Mouse (Mus musculus) CH12.LX (cell line): Measurements from ENCODE around the gene Rptor. TPM values are rescaled to one million over a fixed set of nuclear protein-coding genes. Genes with fewer than 3 reads are reported as not detected.

Experiments used
- DNase-seq: peaks from one replicate; pipeline ENCODE4 v3.0.0-alpha.2; 2013; ENCODE audit errors: extremely low read depth
- H3K27ac ChIP-seq: 2 replicates; pipeline ENCODE4 v1.5.1; 2012; ENCODE audit warnings: low read depth, mild to moderate bottlenecking, control low read depth, moderate library complexity; ENCODE audit not compliant: insufficient read depth
- H3K27me3 ChIP-seq: replicated peaks from 2 replicates; pipeline ENCODE3; 2012; ENCODE audit warnings: inconsistent platforms
- H3K36me3 ChIP-seq, 2 experiments: replicated peaks in 1 of 2; 2 replicates each; pipeline versions ENCODE3 to v1.6.1; 2012; ENCODE audit warnings: inconsistent platforms in 1 of 2, low read length in 1 of 2, mild to moderate bottlenecking in 1 of 2, mixed read lengths in 1 of 2, moderate library complexity in 1 of 2; ENCODE audit not compliant: control insufficient read depth in 1 of 2, insufficient read depth in 1 of 2
- H3K4me1 ChIP-seq, 2 experiments: 2 replicates each; pipeline ENCODE4 v1.6.1; 2012; ENCODE audit warnings: inconsistent platforms in 1 of 2, moderate library complexity in 1 of 2; ENCODE audit not compliant: insufficient read depth in 2 of 2, control insufficient read depth in 1 of 2
- H3K4me2 ChIP-seq: 2 replicates; pipeline ENCODE4 v1.6.1; 2012; ENCODE audit warnings: low read depth, mild to moderate bottlenecking, control low read depth; ENCODE audit not compliant: poor library complexity, insufficient read depth, severe bottlenecking
- H3K4me3 ChIP-seq, 3 experiments: fragments of 150-350 bp in 1 of 3; sonication (generic) in 1 of 3; replicated peaks in 1 of 3; 2 replicates each; pipeline versions ENCODE3 to v1.5.1; 2011 to 2012; ENCODE audit warnings: low read depth in 2 of 3, low read length in 2 of 3, mild to moderate bottlenecking in 2 of 3, moderate library complexity in 2 of 3, control low read depth in 1 of 3, improper control_type of control experiment in 1 of 3, inconsistent platforms in 1 of 3, mixed read lengths in 1 of 3; ENCODE audit not compliant: poor library complexity in 1 of 3
- H3K79me2 ChIP-seq: replicated peaks from 2 replicates; pipeline ENCODE4 v1.6.1; 2012; ENCODE audit warnings: mild to moderate bottlenecking, moderate library complexity; ENCODE audit not compliant: control insufficient read depth, poor library complexity, insufficient read depth, severe bottlenecking; ENCODE audit errors: extremely low read depth
- H3K9ac ChIP-seq: 2 replicates; pipeline ENCODE4 v1.6.1; 2012; ENCODE audit warnings: low read depth, mild to moderate bottlenecking, control low read depth, moderate library complexity; ENCODE audit not compliant: insufficient read depth
- H3K9me3 ChIP-seq: replicated peaks from 2 replicates; pipeline ENCODE3; 2012; ENCODE audit warnings: low read length, inconsistent platforms, mixed read lengths
- BHLHE40 ChIP-seq: IDR thresholded peaks from 2 replicates; pipeline ENCODE4 v1.6.1; 2011; ENCODE audit warnings: mild to moderate bottlenecking, low read depth, low read length, improper control_type of control experiment
- CHD2 ChIP-seq: IDR thresholded peaks from 2 replicates; pipeline ENCODE4 v1.6.1; 2011; ENCODE audit warnings: low read length, improper control_type of control experiment
- CTCF ChIP-seq, 2 experiments: IDR thresholded peaks in 1 of 2; conservative IDR thresholded peaks in 1 of 2; 2 replicates each; pipeline ENCODE4 v1.5.1; 2011 to 2012; ENCODE audit warnings: low read depth in 2 of 2, low read length in 2 of 2, improper control_type of control experiment in 1 of 2, inconsistent platforms in 1 of 2, mild to moderate bottlenecking in 1 of 2, moderate library complexity in 1 of 2
- E2F4 ChIP-seq: IDR thresholded peaks from 2 replicates; pipeline ENCODE4 v1.6.1; 2011; ENCODE audit warnings: low read depth, low read length, improper control_type of control experiment; ENCODE audit not compliant: insufficient replicate concordance
- ELF1 ChIP-seq: IDR thresholded peaks from 2 replicates; pipeline ENCODE4 v1.6.1; 2014; ENCODE audit warnings: low read depth, mild to moderate bottlenecking, inconsistent platforms, low read length, improper control_type of control experiment
- EP300 ChIP-seq: IDR thresholded peaks from 2 replicates; pipeline ENCODE4 v1.6.1; 2011; ENCODE audit warnings: low read length, improper control_type of control experiment
- ETS1 ChIP-seq: conservative IDR thresholded peaks from 2 replicates; pipeline ENCODE4 v1.6.1; 2012; ENCODE audit warnings: low read depth, mild to moderate bottlenecking, inconsistent platforms, low read length, improper control_type of control experiment, moderate library complexity
- HCFC1 ChIP-seq: IDR thresholded peaks from 2 replicates; pipeline ENCODE4 v1.6.1; 2012; ENCODE audit warnings: low read depth, mild to moderate bottlenecking, inconsistent platforms, low read length, improper control_type of control experiment
- IRF4 ChIP-seq: IDR thresholded peaks from 2 replicates; pipeline ENCODE4 v1.6.1; 2014; ENCODE audit warnings: low read depth, mild to moderate bottlenecking, inconsistent platforms, low read length, improper control_type of control experiment
- JUN ChIP-seq: IDR thresholded peaks from 2 replicates; pipeline ENCODE4 v1.6.1; 2011; ENCODE audit warnings: low read depth, mild to moderate bottlenecking, low read length, improper control_type of control experiment, moderate library complexity; ENCODE audit not compliant: insufficient read depth
- JUND ChIP-seq: conservative IDR thresholded peaks from 2 replicates; pipeline ENCODE4 v1.6.1; 2011; ENCODE audit warnings: low read depth, low read length, improper control_type of control experiment
- MAX ChIP-seq: IDR thresholded peaks from 2 replicates; pipeline ENCODE4 v1.6.1; 2011; ENCODE audit warnings: low read length, improper control_type of control experiment
- MAZ ChIP-seq: IDR thresholded peaks from 2 replicates; pipeline ENCODE4 v1.6.1; 2012; ENCODE audit warnings: low read depth, mild to moderate bottlenecking, inconsistent platforms, low read length, improper control_type of control experiment, moderate library complexity
- MEF2A ChIP-seq: IDR thresholded peaks from 2 replicates; pipeline ENCODE4 v1.6.1; 2014; ENCODE audit warnings: low read depth, mild to moderate bottlenecking, inconsistent platforms, low read length, improper control_type of control experiment, borderline replicate concordance
- MXI1 ChIP-seq: IDR thresholded peaks from 2 replicates; pipeline ENCODE4 v1.6.1; 2011; ENCODE audit warnings: mild to moderate bottlenecking, low read depth, low read length, improper control_type of control experiment
- MYC ChIP-seq: IDR thresholded peaks from 2 replicates; pipeline ENCODE4 v1.6.1; 2011; ENCODE audit warnings: low read depth, mild to moderate bottlenecking, improper control_type of control experiment, low read length
- POLR2A ChIP-seq: IDR thresholded peaks from 2 replicates; pipeline ENCODE4 v1.6.1; 2011; ENCODE audit warnings: low read depth, mild to moderate bottlenecking, improper control_type of control experiment, low read length
- POLR2AphosphoS2 ChIP-seq: IDR thresholded peaks from 2 replicates; pipeline ENCODE4 v1.6.1; 2011; ENCODE audit warnings: low read depth, low read length, improper control_type of control experiment
- RAD21 ChIP-seq: IDR thresholded peaks from 2 replicates; pipeline ENCODE4 v1.6.1; 2011; ENCODE audit warnings: low read depth, mild to moderate bottlenecking, low read length, improper control_type of control experiment, moderate library complexity
- RCOR1 ChIP-seq: conservative IDR thresholded peaks from 2 replicates; pipeline ENCODE4 v1.6.1; 2012; ENCODE audit warnings: low read depth, mild to moderate bottlenecking, inconsistent platforms, low read length, improper control_type of control experiment
- SIN3A ChIP-seq: IDR thresholded peaks from 2 replicates; pipeline ENCODE4 v1.6.1; 2012; ENCODE audit warnings: low read length, improper control_type of control experiment, inconsistent platforms
- SMC3 ChIP-seq: IDR thresholded peaks from 2 replicates; pipeline ENCODE4 v1.6.1; 2011; ENCODE audit warnings: low read depth, low read length, improper control_type of control experiment
- TBP ChIP-seq: conservative IDR thresholded peaks from 2 replicates; pipeline ENCODE4 v1.6.1; 2011; ENCODE audit warnings: low read depth, low read length, improper control_type of control experiment
- TCF12 ChIP-seq: IDR thresholded peaks from 2 replicates; pipeline ENCODE4 v1.6.1; 2014; ENCODE audit warnings: low read depth, mild to moderate bottlenecking, inconsistent platforms, low read length, improper control_type of control experiment
- UBTF ChIP-seq: IDR thresholded peaks from 2 replicates; pipeline ENCODE4 v1.6.1; 2012; ENCODE audit warnings: low read depth, mild to moderate bottlenecking, inconsistent platforms, low read length, improper control_type of control experiment, moderate library complexity
- USF1 ChIP-seq: IDR thresholded peaks from 2 replicates; pipeline ENCODE4 v1.6.1; 2014; ENCODE audit warnings: low read depth, mild to moderate bottlenecking, inconsistent platforms, low read length, improper control_type of control experiment
- ZKSCAN1 ChIP-seq: IDR thresholded peaks from 2 replicates; pipeline ENCODE4 v1.6.1; 2012; ENCODE audit warnings: low read depth, inconsistent platforms, low read length, improper control_type of control experiment, borderline replicate concordance
- ZMIZ1 ChIP-seq: IDR thresholded peaks from 2 replicates; pipeline ENCODE4 v1.6.1; 2012; ENCODE audit warnings: low read depth, mild to moderate bottlenecking, inconsistent platforms, low read length, improper control_type of control experiment
- ZNF384 ChIP-seq: IDR thresholded peaks from 2 replicates; pipeline ENCODE4 v1.6.1; 2012; ENCODE audit warnings: low read depth, low read length, improper control_type of control experiment, inconsistent platforms
- dilution Hi-C: fragments of 300-500 bp; cut with MboI; formaldehyde crosslinking; loops from 2 replicates; pipeline ENCODE4 v1.14.3; 2020; ENCODE audit warnings: low sequenced_read_pairs; ENCODE audit not compliant: extremely low pct_unique_long_range_greater_than_20kb, extremely low pct_ligation_motif_present
- in situ Hi-C: fragments of 300-500 bp; cut with MboI; formaldehyde crosslinking; loops from 3 replicates; pipeline ENCODE4 v1.14.3; 2019; ENCODE audit warnings: low sequenced_read_pairs, low pct_ligation_motif_present, low pct_unique_long_range_greater_than_20kb, mixed read lengths
- polyA plus RNA-seq: library from polyadenylated mRNA; unstranded; fragments of >175 nt; gene quantifications from 2 replicates; pipeline ENCODE4 v1.2.1, GENCODE M21; 2012; ENCODE audit warnings: low read depth; ENCODE audit not compliant: insufficient read length
- total RNA-seq, 2 experiments: library from RNA; depleted of rRNA; stranded (reverse); fragments of 300-350 nt in 1 of 2; fragments of >200 nt in 1 of 2; gene quantifications; 2 replicates each; pipeline ENCODE4 v1.2.3; 2012 to 2014

Gene Rptor
- total and polyA plus RNA-seq, 3 experiments = 10.3 to 33.1 (median 26.7) TPM

- no peak for TF ChIP-seq CHD2
- H3K4me3 ChIP-seq = no peak overlapping the region
- no peaks in the 10 kb centered on the region for H3K27me3 ChIP-seq
- no peaks in the 10 kb centered on the region for H3K9me3 ChIP-seq
- no peak overlapping the region for H3K4me2 ChIP-seq
- no peak overlapping the region for H3K9ac ChIP-seq
- peaks cover 32 to 91% of the 10 kb centered on the region in 2 experiments for H3K36me3 ChIP-seq
- DNase-seq = no peak
- H3K4me1 ChIP-seq = peaks cover 21 to 26% of the 10 kb centered on the region in 2 experiments
- H3K27ac ChIP-seq = no peak overlapping the region
- in situ Hi-C loops = no loop called here
- no peaks in the 10 kb centered on the region for H3K79me2 ChIP-seq
- dilution Hi-C loops = no loop called here
Measured at GRCm38 (mm10) chr11:119805112-119805750, 202.5 kb downstream of the Rptor start.

- H3K9me3 ChIP-seq = no peaks in the 10 kb centered on the region
- H3K4me2 ChIP-seq = peak overlapping the region; percentile 34; the same call in 1 of the 2 replicates
- DNase-seq = peak; percentile 66
- no peaks in the 10 kb centered on the region for H3K79me2 ChIP-seq
- peaks cover 21 to 26% of the 10 kb centered on the region in 2 experiments for H3K4me1 ChIP-seq
- TF ChIP-seq MAX (no peak), POLR2AphosphoS2 (no peak), USF1 (no peak), MYC (0 out of 2 replicates have a peak, but pooled peaks have one; percentile 46), MEF2A (no peak), ZNF384 (no peak), UBTF (0 out of 2 replicates have a peak, but pooled peaks have one; percentile 49), RAD21 (no peak; the same call in 1 of the 2 replicates), RCOR1 (no peak), ELF1 (0 out of 2 replicates have a peak, but pooled peaks have one; percentile 27), TBP (no peak), HCFC1 (no peak), ETS1 (no peak; the same call in 1 of the 2 replicates), MXI1 (no peak), SMC3 (peak; percentile 24), POLR2A (no peak), ZMIZ1 (no peak), EP300 (peak; percentile 93), E2F4 (no peak), SIN3A (no peak), IRF4 (peak; percentile 97), TCF12 (no peak), ZKSCAN1 (no peak), MAZ (no peak), CTCF (conservative IDR thresholded peaks at IDR 0.05 in 1 of 2, IDR thresholded peaks at IDR 0.05 in 1 of 2; ENCODE audit: low read depth in 2 of 2, low read length in 2 of 2) (no peak), JUND (peak; percentile 98), JUN (peak; percentile 93), BHLHE40 (peak; percentile 66)
- TF ChIP-seq, all 38 proteins: peak for 9
- H3K36me3 ChIP-seq = peaks cover 40 to 92% of the 10 kb centered on the region in 2 experiments
- H3K27me3 ChIP-seq = no peaks in the 10 kb centered on the region
- in situ Hi-C loops (no loop called here), dilution Hi-C loops (no loop called here)
- H3K9ac ChIP-seq = no peak overlapping the region
- H3K27ac ChIP-seq = 0 out of 2 replicates have a peak overlapping the region, but pooled peaks have one; percentile 5
- H3K4me3 ChIP-seq = no peak overlapping the region
Measured at GRCm38 (mm10) chr11:119806539-119806938, 203.8 kb downstream of the Rptor start.
